Mouse (Mus musculus): ENCODE measurements around the gene Cacna1d.

Cacna1d gene

DNA sequence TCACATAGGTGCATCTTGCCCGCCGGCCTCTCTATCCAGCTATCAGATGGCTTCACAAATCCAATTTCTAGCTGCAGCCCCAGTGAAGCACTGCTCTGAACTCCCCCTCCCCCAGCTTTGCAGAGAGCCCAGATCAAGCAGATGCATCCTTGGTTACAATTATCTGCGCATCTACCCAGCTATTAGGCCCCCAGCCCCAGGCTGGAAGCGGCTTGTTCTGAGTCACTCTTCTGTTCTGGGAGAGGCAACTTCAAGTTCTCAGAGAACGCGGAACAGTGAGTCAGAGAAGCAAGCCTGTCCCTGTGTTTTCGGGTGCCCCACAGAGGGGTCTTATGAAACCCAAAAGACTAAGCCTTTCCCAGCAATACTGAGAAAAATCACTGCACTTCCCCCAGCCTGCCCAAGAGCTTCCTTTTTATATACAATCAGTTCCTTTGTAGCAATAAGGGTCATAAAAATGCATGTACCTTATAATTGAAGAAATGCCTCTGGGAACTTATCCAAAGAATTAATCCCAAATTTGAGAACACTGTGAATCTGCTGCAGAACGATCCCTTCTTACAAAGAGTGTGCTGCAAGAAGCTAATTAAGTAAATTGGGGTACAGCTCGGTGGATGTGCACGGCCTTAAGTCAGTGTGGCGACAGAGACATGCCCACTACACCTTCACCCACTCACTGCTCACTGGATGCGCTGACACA lies 235.4 kb downstream of the Cacna1d start:
- peak; percentile 26 for DNase-seq

DNA sequence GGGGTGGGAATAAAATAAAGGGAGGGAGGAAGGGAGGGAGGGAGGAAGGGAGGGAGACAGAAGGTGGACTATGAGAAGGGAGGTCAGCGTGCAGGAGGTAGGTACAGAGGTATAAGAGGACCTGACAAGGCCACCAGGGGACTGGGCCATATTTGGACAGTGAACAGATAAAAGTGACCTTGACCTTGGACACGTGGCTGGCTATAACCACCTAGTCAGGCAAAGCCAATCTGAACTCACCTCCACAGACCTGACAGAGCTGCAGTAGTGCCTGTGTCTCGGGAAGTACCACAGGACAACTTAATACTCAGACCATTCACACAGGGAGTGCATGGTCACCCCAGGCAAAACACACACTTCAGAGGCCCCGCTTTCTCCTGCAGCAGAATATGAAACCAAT lies 236.5 kb downstream of the Cacna1d start:
- no peak for DNase-seq

DNA sequence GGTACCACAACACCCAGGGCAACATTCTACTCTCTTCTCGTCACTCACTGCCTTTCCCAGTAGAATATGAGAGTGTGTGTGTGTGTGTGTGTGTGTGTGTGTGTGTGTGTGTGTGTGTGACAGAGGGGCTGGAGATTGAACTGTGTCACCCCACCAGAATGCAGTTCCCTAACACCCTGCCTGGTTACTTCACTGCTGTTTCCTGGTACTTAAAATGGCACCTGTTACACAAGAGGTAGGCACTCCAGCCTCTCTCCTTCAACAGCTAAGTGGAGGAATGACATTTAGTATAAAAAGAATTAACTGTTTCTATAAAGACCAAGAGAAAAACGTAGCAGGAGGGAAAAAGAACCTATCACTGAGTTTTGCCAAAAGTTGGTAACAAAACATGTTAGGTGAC lies 238.4 kb downstream of the Cacna1d start:
- peak; percentile 10 for DNase-seq

DNA sequence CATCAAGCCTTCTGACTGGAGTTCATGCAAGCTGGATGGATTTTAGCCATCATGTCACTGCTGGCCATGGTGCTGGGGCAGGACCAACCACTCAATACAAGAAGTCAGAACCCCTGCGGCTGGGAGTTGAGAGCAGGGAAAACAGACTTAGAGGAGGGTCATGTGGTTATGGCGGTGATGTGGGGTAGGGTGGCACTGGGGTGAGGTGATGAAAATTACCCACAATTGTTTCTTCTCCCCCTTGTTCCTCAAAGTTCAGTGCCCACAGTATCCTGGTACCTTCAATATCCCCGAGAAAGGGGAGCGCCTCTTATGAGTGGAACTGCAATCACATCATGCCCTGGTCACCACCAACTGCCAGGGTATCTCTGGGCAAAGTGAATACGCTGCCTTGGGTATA lies 239.9 kb downstream of the Cacna1d start:
- peak; percentile 21 for DNase-seq

DNA sequence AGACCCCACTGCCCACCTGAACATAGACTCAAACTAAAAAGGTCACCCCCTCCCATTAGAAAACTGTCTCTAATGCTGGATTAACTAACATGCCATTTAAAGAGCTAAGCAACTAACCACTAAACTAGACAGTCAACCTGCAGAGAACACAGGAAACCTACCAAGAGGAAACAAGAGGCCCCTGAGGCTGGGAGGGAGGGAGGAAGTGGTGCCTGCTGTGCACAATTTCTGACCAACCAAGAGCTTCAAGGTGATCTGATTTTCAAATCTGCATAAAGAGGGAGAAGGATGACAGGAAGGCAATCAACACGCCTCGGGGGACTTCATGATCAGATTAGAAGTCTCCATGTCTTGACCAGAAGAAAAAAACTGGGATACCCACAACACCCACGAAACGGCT lies 241.7 kb downstream of the Cacna1d start:
- DNase-seq, result peak; percentile 63

DNA sequence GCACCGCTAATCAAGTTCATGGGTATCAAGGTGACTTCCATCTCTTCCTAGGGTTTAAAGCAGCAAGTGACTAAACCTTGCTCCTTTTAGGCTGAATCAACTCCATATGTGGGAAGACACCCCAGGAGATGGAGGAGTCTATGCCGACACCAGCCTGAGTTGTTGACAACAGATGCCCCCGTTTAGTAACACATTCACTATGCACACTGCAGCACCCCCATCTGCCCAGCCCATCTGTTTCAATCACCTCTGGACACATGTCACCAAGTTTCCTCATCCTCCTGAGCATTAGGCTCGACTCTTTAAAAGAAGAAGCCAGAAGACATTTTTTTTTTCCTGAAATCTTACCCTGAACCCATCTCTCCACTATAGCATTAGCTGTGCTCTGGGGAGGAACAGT lies 242.4 kb downstream of the Cacna1d start:
- peak; percentile 38 for DNase-seq

DNA sequence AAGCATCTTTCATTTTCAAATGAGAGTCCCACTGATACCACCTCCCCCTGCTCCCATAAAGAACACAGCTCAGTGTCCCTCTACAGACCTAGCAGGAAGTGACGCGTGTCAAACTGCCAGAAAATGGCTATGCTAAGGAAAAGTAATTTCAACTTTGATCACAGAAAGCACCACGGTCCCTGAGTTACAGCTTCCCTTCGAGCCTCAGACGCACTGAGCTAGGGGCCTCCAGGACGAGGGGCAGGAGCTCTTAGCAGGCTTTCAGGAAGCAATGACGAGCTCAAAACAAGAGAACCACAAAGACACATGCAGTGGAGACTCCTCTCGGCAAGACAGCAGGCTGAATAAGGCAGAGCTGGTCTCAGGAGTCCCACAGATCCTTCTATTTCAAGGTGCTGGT lies 243.1 kb downstream of the Cacna1d start:
- peak; percentile 53 for DNase-seq

DNA sequence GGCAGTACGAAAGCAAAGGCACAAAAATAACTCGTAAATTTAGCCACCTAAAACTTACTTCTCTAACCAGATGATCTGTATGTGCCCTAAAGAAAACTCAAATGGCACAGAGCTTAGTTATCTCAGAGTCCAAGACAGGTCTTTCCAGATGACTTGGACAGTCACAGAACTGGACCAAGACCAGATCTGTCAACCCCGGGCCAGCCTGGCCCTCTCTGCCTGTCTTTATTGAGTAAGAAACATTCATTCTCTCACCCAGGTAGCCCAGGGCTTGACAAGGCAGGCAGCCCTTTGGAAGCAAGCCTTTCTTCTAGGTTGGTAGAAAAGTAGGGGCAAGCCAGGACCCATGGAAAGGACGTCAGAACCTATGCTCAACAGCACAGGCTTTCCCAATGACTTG lies 243.6 kb downstream of the Cacna1d start:
- peak; percentile 32 for DNase-seq

DNA sequence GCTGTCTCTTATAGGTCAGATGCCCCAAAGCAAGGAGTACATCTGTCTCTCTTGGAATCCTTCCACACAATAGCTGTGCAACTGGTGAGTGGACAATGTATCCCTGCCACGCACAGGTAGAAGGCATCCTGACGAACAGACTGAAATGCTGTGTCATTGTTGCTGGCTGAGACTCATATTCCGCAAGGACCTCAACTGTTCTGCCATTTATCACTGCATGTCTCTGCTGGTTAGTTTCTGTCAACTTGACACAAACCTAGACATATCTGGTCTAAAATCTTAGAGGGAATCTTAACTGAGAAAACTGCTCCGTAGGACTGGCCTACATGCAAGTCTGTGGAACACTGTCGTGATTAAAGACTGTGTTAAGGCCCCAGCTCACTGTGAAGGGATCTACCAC lies 246.5 kb downstream of the Cacna1d start:
- DNase-seq, result no peak

DNA sequence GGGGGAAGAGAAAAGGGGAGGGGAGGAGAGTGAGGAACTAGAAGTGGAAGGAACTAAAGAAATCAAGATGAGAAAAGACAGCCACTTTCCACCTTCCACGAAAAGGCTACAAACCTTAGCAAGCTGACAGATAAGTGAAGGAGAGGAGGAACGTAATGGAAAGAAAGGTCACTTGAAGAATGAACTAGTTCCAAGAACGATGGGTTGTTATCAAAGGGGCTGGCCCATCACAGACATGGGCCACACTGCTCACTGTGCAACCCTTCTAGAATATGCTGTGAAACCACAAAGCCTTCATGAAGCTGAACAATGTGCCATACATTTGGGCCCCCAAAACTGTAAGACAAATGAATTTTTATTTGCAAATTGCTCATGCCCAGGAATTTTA lies 248.4 kb downstream of the Cacna1d start:
- no peak for DNase-seq

DNA sequence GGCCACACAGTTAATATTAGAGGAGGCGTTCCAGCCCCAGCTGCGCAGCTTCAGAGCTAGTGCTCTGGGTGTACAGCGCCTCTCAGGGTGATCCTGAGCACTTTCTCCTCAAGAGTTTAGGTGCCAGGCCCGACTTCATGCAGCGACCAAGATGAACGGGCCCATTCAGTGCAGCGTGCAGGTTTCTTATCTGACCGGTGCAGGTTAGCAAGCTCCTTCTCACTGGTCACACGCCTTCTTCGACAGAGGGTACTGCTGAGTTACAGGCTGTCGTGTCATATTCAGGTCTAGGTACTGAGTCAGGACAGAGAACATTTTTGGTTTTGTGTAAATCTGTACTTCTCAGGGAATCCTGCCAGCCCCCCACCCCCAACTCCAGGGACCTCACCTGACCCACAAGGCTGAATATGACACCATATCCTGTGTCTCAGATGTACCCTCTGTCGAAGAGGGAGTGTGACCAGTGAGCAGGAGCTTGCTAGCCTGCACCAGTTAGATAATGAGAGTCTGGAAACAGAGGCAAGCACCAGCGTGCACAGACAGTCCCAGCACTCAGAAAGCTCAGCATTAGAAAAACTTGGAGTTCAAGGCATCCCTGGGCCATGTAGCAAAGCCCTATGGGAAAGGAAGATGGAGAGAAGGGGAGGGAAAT lies 249.0 kb downstream of the Cacna1d start:
- DNase-seq, result no peak

DNA sequence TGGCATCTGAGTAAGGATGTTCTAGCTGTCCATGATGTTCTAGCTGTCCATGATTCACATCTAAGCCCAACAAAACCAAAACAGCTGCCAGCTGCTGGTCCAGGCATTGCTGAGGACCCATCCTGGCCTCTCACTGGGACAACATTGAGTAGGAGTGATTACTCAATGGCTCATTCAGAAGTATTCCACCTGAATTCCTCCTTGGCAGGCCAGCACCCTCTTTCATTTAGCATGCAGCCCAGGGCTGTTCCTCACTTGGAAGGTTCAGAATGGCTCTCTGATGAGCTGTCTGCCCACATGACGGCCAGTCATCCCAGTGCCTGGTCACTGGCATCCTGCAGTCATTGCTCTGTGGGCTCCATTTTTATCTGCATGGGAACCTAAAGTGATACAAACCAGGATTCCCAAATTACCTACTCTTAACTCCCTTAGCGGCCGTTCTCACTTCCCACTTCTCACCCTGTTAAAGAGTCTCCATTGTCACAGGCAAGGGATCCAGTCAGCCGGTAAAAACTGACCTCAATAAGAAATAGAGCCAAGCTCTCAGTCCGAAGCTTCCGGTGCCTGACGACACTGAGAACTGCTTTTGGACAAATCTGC lies 250.2 kb downstream of the Cacna1d start:
- no peak for DNase-seq

DNA sequence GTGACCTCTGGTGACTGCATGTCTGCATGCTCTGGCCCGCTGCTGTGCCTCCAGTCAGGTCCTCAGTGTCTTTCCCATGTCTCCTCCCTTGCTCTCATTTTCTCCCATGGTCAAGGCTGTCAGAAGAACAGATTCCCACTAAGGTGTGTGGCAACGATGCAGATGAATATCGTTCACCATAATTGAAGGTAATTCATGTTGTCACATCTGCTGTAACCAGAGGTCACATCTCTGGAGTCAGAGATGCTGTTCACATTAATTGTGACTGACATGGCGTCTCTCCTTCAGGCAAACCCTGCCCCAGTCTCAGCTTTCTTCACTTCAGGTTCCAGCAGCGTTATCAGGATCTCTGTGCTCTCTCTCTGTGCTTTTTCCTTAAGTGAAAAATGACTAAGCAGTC lies 252.4 kb downstream of the Cacna1d start:
- no peak for DNase-seq

DNA sequence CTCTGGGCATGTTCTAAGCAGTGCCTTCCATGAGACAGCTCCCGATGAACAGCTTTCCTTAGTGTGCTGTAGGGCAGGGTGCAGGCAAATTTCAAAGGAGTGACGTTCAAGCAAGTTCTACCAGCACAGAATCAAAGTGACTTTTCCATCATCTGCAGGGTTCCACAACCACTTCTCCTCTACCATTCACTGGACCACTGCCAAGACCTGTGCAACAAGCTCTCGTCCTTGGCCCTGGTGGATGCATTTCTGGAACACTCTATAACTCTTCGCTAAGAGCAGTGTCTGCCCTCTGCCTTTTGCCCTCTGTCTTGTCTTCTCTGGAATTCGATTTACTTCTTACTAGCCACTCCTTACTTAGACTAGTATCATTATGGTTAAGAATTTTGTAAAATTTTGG lies 266.1 kb downstream of the Cacna1d start:
- DNase-seq, result no peak

DNA sequence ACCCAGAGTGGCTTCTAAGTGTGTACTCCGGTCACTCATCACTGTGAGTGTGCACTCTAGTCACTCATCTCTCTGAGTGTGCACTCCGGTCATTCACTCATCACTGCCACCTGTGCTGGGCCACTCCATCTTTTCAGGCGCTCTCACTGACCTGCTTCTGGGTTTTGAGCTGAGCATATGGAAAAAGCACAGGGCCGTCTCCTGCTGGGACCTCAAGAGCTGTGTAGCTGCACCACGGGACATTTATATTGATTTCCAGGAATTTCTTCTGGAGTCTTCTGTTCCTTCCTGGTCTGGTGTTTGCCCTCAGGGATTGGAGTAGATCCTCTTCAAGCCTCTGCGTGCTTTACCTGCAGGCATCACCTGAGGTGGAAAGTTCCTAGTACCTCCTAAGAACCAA lies 269.2 kb downstream of the Cacna1d start:
- DNase-seq, result no peak

DNA sequence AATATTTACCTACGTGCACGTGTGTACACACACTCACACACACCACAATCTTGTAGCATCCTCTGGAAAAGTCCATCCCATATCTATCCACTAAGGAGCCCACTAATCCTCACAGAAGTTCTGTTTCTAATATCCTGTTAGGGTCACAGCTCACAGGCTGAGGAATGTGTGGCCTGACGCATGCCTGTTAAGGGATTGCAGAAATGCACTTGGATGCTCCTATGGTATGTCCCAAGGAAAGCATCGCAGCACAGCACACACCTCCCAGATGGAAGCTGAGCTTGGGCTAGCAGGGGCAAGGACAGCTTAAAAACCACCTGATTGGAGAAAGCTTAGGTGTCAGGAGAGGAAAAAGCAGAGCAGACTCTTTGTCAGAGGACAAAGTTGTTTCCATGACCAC lies 271.4 kb downstream of the Cacna1d start:
- no peak for DNase-seq

DNA sequence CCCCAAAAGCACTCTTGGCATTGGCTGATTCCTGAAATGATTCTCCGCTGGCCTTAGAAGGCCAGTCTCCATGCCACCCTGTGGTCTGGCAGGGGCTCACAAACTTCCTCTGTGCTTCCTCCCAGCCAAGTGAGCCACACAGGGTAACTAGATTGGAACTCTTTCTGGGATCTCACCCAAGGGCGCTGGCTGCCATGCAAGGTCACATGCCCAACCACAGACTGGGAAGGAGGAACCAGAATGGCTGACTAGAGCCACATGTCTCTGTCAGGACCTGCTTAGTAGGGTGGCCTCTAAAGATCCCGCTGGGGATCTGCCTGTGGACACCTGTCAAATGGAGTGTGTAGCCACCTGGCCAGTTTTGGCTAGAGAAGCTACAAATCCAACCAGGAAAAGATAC lies 273.1 kb downstream of the Cacna1d start:
- DNase-seq, result no peak

DNA sequence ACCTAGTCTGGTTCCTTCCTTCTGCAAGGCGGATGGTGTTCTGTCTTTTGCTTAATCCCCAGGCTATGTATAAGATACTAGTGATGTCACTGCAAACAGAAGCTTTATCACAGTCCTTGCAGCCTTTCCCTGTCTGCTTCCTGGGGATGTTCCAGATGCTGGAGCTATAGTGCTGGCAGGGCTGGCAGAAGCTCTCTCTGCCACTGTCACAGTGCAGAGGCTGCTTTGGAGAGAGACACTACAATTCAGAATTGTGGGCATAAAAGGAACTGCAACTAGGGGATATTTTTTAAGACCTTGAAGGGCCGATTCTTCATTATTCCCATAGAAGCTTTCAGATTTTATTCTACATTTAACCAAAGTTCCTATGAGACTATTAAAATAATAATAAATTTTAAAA lies 274.1 kb downstream of the Cacna1d start:
- DNase-seq, result no peak

DNA sequence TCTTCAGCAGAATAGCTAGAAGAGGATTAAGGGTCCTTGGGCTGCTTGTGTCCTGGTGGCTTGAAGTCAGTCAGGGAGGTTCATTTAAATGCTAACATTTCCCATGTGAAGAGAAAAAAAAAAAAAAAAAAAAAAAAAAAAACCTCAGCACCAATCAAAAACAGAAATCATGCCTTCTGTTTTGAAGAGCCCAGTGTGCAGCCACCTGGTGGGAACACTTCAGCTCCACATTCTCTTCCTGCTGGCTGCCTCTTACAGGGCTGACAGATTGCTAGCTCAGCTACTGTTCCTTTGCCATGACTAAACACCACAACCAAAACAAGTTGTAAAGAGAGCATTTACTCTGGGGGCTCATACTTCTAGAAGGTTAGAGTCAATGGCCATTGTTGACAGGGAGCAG lies 283.1 kb downstream of the Cacna1d start:
- no peak for DNase-seq

DNA sequence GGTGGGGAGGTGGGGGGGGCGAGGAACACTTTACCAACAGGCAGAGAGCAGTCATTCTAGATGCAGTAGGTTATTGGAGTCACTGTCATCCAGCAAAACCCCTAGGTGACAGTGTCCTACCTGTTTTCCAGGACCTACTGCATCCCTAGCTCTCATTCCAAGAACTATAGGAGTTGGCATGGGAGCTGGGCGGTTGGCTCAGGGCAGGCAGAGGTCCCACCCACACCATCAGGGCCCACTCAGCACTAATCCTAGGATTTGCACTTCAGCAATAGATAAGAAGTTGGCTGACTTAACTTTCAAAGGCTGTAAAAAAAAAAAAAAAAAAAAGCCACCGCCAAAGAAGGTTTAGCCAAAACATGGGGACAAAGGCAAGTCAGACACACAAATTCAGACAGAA lies 285.4 kb downstream of the Cacna1d start:
- DNase-seq, result no peak

DNA sequence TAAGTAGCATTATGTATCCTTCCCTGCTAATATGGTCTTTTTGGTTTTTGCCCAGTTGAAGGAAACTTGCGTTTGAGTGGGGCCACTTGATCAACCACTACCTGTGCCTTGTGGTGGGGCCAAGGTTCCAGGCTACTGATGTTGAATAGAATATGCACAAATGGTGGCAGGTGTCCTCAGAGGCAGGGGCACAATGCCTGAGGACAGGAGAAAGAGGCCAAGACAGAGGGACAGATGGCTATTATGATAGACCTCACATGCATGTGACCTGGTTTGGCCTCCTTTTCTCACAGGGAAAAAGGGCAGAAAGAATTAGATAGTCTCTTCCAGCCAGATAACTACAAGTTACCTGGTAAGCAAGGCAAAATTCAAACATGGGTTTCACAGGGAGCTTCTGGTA lies 286.7 kb downstream of the Cacna1d start:
- no peak for DNase-seq

DNA sequence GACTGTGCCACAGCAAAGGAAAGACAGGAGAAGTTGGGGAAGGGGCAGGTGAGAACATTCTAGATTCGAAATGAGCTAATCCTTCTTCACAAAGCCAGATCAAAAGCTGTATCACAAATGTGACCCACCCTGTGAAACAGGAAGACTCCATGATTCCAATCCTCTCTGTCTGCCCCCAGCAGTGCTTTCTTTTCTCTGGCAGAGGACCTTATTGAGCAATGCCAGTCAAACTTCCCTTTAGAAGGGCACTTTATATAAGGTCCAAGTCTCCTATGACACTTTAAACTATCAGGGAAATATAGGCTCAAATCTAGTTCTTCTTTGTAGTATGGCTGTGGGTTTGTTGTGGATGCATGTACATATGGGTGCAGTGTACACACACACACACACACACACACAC lies 290.9 kb downstream of the Cacna1d start:
- no peak for DNase-seq

DNA sequence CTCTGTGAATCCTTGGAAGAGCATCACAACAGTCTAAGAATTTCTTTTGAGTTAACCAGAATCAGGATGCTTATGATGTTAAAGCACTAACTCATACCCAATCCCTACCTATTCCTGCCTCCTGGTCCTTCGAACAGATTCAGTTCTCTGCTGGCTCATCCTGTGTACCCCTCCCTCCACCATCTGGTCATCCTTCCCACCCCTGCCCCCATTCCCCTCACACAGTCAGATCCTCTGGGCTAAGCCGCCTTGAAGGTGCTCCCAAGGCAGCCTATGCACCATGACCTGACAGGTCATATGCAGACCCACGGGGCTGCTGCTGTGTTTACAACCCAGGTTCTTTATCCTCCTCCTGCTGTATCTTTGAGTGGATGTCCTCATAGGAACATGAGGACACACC lies 292.4 kb downstream of the Cacna1d start:
- no peak for DNase-seq

DNA sequence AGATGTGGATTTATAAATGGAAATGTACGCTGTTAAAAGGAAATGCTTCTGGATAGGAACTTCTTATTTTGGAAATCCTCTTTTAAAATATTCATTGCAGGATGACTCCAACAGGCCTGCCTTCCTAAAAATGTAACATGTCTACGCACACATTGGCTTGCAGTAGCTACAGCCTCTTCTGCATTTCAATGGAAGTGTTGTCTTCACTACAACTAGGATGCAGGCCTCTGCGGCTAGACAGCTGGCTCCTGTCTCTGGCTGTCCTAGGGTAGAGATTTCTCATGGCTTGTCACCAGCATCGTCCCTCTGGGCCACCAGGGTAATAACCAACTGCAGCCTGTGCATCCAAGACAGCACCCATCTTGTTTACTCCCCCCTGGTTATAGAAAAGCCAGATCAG lies 293.1 kb downstream of the Cacna1d start:
- DNase-seq, result no peak

DNA sequence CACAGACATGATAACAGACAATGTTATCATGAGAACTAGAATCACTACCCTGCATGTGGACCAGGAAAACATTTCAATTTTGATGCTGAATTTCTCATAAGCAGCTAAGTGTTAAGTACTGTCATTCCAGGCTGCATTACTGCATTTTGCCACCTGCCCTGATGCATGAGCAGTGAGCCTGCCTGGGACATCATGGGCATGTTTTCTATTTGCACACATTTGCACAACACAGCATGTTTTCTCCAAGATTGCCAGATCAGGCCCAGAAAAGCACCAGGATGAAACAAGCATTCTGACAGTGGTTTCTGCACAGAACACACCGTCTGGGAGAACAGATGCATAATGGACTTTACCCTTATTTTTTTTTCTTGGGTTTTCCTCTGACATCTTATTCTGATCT lies 294.3 kb downstream of the Cacna1d start:
- no peak for DNase-seq
